Mouse (Mus musculus) adrenal gland, adult 2 months (tissue): Measurements from ENCODE around the gene Wfdc10. TPM values are rescaled to one million over a fixed set of nuclear protein-coding genes. Genes with fewer than 3 reads are reported as not detected.

Source experiments
- DNase-seq: peaks from one replicate; pipeline ENCODE4 v3.0.0; 2021
- long read RNA-seq: library from polyadenylated mRNA; stranded (forward); transcript quantifications from one replicate; pipeline ENCODE4 v2.0.0, GENCODE M21; 2021
- polyA plus RNA-seq: library from polyadenylated mRNA; depleted of rRNA; stranded (reverse); fragments of >200 nt; gene quantifications from 2 replicates; pipeline ENCODE4 v1.2.3, GENCODE M21; 2012; rRNA removed
- total RNA-seq, 2 experiments: library from RNA; stranded (reverse); gene quantifications; 2 replicates each; pipeline ENCODE4 v1.2.3; 2021

Gene Wfdc10
- total RNA-seq = not detected
- not detected in 2 replicates for polyA plus RNA-seq
- long read RNA-seq = 0 reads

DNA sequence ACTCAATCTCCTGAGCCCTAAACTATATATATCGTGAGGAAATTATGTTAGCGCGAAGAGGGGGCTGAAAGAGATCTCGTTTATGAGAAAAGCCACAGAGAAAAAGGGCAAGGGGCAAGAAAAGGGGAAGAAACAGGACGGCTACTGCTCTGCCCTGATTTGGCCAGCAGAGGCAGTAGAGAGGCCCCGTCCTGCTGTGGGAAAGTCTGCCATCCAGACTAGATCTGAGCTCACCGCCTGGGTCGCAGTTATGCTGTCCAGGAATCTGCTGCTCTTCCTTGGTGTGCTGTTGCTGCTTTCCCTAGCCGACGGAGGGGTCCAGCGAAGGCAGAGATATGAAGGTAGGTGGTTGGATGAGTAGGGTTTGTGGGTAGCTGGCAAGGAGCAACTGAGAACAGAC lies at the start of gene Wfdc10:
Wfdc10 (plus strand) TSS at position 189 of the 400 bp plus-strand sequence.
- peak; percentile 38 for DNase-seq

DNA sequence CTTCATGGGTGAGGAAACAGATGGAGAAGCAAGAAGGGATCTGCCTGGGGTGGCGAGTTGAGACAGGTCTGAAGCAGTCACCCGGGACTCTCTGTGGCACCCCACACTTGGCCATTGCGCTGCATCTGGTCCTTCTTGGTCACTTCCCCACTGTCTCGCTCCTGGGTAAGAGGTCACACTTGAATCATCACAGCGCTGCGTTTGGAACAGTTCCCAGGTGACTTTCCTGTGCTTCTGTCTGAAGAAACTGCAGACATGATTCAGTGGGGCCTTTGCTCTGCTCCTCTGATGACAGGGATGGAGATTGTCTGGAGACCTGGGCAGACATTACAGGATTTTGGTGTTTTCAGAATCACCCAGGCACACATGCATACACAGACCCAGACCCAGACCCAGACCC lies 47.1 kb upstream of the Wfdc10 start:
- peak; percentile 68 for DNase-seq

DNA sequence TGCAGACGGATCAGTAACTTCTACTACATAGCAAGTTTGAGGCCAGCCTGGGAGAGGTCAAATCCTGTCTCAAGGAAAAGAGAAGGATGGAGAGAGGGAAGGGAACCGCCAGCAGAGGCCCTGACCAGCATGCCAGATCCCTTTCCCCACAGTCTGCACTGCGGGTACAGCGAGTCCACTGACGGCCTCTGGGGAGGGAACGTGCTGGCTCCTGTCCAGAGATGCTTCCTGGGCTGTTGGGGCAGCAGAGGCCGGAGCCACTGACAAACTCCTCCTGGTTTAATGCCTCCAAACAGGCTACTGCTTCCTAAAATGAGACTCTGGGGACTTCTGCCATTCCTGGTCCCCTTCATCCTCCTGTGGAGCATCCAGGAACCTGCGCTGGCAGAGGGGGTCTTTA lies 42.4 kb upstream of the Wfdc10 start, which contains the start of the genes Wfdc6b and Wfdc8:
Wfdc6b (plus strand) TSS at position 52 of the 400 bp plus-strand sequence.
Wfdc8 (minus strand) TSS at position 156 of the 400 bp plus-strand sequence.
- DNase-seq = peak; percentile 38

DNA sequence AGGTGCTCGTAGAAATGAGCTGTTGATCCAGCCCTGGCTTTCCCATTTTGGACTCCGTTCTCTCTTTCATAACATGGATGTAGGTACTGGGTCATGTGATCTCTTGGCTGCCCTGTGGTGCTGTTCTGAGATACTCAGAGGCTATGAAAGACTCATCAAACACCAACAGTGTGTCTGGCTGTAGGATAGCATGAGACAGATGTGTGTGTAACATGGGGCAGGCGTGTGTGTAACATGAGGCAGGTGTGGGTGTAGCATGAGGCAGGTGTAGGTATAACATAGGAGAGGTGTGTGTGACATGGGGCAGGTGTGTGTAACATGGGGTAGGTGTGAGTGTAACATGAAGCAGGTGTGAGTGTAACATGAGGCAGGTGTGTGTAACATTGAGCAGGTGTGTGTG lies 40.5 kb upstream of the Wfdc10 start:
- DNase-seq = no peak

DNA sequence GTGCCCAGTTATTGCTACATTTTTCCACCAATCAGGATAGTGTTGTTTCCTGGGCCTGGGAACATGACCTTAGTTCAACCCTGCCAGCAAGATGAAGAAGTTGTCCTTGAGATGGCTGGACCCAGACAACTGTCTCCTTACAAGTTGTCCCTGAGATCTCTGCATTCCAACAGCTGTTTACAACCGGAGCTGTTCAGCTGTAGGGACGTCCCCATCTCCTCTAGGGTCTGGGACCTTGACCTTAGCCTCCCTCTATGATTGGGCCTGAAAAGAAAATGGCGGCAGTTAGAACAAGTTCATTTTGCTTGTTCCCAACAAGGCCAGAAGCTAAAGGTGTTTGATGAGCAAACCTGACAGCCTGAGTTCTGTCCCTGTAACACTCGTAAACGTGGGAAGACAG lies 36.8 kb upstream of the Wfdc10 start:
- no peak for DNase-seq

DNA sequence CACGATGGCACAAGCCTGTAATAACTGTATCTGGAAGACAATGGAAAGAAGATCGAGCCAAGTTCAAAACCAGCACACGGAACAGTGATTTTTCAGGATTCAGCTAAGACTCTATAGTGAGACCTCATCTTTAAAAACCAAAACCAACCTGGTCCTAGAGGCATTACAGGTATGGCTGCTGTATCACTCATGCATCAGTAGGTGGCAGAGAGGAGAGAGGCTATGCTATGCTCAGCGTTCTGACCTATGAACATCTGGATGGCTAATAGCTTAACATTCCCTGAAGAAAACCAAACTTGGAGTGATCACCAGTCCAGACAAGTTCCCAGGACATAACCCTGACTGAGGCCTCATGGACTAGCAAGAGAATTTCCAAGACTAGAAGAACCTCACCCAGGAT lies 34.1 kb upstream of the Wfdc10 start:
- no peak for DNase-seq

DNA sequence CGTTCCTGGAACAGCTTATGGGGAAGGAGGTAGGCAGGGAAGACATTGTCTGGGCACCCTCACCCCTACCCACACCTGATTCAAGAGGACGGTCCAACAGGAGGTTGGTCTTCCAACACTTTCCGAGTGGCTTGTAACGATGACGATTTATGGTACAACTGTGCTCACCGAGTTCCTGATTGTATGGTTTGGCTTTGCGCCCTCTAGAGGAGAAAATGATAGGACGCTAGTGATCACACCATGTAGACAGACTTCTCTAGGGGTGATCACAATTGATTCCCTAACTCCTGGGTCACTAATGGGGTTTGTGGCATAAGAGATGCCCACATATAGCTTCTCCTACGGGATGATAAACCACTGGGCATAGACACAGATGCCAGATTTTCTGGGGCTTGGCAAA lies 20.6 kb upstream of the Wfdc10 start:
- DNase-seq = no peak

DNA sequence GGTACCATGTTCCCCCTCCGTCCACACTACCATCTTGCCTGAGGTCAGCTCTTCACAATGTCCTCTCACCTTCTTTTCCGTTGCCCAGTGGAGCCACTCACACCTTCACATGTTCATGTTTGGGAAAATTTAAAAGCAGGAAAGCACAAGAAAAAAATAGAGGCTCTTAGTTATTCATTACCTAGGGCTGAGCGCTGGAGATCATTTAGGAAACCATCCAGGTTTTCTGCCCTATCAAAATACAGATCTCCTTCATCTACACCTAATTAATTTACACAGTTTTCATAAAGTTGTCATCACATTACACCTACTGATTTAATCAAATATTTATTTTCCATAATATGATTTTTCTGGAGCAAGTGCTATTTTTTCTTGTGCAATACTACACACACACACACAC lies 17.1 kb upstream of the Wfdc10 start, which contains the start of gene Wfdc16:
Wfdc16 (minus strand) TSS at position 101 of the 400 bp plus-strand sequence.
- DNase-seq = no peak

DNA sequence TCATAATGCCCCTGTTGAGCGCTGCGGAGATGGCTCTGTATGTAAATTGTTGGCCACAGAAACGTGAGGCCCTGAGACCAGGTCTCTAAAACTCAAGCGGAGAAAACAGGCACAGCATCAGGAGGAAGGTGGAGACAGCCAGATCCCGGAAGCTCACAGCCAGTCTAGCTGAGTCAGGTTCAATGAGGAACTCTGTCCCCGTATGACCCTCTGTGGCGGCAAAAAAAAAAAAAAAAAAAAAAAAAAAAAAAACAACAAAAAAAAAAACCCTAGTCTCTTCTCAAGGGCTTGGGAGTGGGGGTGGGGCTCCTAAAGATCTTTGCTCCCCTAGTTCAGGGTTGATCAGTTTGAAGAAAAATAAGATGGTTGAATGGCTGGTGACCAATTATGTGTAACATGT lies 14.7 kb upstream of the Wfdc10 start:
- no peak for DNase-seq

DNA sequence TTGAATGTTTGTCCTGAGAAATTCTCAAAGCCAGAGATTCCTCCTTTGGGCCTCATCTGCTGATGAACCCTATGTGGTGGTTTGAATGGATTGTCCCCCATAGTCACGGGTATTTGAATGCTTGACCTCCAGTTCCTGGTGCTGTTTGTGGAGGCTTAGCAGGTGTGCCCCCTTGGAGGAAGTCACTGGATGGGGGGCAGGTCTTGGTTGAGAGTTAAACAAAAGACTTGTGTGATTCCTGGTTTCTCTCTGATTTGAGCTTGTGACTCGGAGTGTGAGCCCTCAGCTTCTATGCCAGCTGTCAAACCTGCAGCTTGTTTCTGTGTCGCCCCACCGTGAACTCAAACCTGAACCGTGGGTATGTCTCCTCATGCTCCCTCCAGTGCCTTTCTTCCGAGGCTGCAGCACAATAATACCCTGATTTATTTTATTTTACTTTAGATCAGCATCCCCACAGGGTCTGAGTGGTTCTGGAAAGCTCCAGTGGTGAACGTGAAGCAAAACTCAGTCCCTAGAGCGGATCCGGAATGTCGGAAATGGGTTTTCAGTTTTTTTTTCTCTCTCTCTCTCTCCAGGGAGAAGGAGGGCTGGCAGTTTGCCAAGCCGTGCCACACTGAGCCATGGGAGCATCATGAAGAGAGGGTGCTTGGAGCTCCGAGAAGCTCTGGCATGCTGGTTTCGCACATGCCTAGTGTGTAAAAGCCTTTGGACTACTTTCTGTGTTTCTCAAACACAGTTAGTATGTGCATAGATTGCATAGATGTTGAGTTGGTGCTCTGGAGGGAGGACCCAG lies 13.8 kb upstream of the Wfdc10 start:
- DNase-seq = no peak

DNA sequence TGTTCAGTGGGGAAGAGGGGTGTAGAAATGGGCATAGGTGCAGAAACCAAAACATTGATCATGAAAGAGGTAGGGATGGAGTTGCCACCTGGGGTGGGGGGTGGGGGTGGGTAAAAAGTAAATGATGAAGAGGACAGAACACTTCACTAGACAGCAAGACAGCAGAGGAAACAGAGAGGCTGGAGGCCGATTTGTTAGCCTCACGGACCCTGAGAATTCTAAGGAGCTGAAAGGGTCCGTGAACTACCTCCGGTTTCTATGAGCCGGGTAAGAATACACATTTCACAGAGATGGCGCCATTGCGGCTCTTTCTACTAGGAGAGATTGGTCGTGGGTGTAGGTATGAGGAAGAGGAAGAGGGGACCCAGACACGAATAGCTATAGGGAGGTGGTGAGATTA lies 637 bp downstream of the Wfdc10 start, which contains the start of gene Wfdc9:
Wfdc9 (minus strand) TSS at position 101 of the 400 bp plus-strand sequence.
- no peak for DNase-seq

DNA sequence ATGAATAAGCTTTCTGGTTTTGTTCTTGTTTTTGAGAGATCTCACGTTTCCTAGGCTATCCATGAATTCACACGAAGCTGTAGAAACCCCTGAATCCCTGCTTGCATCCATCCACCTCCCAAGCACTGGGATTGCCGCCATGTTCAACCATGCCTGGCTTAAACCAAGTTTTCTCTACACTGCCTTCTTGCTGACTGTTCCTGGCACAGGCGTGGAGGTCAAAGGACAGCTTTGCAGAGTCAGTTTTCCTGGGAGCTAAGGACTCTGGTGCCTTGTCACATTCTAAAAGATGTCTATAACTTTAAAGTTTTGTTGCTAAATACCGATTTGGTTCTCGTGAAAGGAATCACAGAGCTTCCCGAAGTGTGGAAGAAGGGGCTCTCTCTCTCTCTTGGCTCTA lies 9.0 kb downstream of the Wfdc10 start:
- no peak for DNase-seq

DNA sequence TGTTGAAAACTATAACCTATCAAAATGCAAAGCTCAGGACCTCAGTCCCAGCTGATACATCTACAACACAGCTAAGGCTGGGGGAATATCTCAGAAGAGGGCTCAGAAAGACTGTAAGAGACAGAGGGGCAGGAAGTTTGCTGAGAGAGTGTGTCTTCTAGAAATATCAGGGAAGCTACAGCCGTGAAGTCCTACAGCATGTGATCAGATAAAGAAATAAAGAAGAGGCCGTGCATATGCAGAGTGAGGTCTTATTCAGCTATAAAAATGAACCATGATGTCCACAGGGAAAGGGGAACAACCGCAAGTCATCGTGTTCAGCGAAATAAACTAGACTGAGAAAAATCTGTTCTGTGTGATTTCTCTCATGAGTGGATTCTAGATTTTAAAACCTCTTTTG lies 14.4 kb downstream of the Wfdc10 start:
- no peak for DNase-seq

DNA sequence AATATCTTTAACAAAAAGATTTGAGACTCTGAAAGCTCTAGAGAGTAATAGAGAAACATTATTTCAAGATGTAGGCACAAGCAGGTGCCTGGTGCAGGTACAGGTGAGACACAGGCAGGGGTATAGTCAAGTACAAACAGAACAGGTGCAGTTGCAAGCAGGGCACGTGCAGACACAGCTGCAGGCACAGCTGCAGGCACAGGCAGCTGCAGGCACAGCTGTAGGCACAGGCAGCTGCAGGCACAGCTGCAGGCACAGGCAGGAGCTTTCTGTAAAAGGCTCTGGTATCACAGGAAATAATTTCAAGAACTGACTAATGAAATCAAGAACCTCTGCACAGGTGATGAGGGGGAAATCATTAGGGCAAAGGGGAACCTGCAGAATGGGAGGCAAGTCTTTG lies 15.1 kb downstream of the Wfdc10 start:
- no peak for DNase-seq

DNA sequence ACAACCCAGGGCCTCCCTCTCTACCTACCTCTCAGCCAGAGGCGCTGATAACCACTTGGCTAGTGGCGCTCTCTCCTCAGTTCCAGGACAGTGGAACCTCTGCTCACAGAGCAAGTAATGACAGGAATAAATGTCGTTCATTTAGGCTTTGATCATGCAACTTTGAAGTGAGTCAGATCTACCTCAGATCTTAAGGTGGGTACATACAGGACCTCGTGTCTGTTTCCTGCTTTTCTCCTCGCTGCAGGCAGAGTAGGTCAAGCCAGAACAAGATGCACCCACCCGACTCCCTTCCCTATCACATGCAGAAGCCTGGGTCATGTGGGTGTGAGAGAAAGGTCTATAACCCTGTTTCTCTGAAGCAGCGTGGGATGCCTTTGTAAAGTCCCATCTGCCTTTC lies 18.1 kb downstream of the Wfdc10 start, which contains the start of gene Wfdc11:
Wfdc11 (minus strand) TSS at position 101 of the 400 bp plus-strand sequence.
- DNase-seq = no peak

DNA sequence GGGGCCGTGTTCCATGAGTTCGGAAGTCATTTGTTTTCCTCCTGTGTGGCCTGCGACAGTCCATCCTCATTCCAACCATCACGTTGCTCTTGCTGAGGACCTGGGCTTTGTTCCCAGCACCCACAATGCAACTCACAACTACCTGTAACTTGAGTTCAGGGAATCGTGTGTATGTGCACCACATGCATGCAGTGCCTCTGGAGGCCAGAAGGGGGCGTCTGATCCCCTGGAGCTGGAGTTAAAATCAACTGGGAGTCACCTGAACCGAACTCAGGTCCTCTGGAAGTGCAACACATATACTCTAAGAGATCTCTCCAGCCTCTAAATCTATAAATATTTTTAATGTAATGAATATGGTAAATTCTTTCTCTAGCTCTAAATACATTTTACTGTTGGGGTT lies 20.3 kb downstream of the Wfdc10 start:
- no peak for DNase-seq

DNA sequence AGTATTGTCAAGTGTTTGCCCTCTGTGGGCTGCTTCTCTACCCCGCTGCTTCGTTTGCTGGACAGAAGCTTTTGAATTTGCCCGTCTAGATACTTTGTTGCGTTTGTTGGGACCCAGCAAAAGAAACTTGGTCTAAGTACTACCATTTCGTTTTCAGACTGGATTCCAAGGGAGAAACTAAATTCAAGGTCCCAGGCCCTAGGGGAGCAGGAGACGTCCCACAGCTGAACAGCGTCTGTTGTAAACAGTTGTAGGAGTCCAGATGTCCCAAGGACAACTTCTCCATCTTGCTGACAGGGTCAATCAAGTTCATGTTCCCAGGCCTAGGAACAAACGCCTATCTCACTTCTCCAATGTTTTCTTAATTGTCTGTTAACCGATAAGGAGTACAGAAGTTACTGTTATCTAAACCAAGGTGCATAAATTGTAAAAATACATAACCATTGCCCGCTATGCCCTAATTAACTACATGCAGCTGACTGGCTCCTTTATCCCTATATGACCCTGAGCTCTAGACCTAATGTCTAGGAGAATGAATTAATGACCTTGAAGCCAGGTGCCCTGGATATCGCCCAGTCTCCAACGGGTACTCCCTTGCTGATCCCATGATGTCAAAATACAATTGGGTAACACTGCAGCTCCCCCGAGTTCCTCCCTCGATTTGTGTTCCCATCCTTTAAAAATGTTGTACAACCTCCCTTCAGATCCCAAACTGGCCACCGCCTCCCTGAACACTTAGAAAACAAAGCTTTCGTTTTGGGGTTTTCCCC lies 21.3 kb downstream of the Wfdc10 start:
- DNase-seq = no peak

DNA sequence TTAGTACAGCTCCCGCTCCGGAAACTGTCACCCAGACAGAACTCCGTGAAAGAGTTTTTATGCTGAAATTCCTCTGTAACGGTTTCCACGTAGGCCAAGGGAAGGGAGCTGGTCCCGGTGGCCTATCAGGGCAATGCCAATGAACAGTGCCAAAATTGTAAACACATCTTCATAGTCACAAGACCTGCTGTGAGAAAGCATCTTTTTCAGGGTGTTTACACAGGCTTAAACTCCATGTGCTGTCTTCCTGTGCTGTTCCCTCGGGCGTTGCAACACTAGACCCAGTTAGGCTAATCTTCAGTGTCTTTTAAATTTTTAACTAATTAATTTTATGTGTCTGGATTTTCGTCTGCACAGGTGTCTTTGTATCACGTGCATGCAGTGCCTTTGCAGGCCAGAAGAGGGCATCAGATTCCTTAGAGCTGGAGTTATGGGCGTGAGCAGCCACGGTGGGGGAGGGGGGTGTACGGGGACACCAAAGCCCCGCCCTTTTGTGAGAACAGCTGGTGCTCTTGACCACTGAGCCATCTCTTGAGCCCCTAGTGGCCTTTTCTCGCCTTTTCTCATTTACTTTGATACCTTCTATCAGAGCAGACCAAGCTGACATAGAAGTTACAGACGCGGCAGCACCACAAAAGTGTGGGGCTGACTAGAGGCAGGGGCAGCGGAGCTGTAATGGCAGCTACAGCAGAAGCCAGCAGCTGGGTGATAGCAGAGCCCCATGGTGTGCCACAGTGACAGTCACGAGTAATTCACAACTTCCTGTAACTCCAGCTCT lies 23.2 kb downstream of the Wfdc10 start:
- DNase-seq = peak; percentile 63

DNA sequence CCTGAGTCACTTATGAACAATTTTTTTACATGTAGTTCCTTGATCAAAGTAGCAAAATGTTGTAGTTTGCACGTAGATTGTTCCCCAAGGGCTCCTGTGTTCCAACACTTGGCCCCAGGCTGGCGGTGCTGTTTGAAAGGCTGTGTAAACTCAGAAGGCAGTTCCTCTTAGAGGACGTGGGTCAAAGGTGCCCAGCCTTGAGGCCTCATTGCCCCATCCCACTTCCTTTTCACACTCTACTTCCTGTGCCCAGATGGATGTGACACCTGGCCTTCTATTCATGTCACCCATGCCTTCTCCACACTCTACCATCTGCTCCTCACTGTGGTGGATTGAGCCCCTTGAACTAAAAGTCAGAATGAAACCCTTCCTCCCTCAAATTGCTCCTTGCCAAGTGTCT lies 24.1 kb downstream of the Wfdc10 start:
- DNase-seq = no peak

DNA sequence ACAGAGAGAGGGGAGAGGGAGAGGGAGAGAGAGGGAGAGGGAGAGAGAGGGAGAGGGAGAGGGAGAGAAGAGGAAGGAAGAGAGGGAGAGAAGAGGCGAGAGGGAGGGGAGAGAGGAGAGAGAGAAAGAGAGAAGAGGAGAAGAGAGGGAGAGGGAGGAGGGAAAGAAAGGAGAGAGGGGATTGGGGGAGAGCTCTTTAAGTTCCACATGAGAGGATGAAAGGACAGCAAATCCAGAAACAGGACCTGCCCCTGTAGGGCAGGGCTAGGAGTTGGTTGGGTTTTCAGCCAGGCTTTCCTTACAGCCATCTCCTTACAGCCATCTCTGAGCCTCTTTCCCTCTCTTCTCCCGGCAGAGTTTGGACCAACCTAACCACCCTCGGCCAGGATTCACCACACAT lies 29.0 kb downstream of the Wfdc10 start, which contains the start of gene Wfdc13:
Wfdc13 (plus strand) TSS at position 301 of the 400 bp plus-strand sequence.
- no peak for DNase-seq

DNA sequence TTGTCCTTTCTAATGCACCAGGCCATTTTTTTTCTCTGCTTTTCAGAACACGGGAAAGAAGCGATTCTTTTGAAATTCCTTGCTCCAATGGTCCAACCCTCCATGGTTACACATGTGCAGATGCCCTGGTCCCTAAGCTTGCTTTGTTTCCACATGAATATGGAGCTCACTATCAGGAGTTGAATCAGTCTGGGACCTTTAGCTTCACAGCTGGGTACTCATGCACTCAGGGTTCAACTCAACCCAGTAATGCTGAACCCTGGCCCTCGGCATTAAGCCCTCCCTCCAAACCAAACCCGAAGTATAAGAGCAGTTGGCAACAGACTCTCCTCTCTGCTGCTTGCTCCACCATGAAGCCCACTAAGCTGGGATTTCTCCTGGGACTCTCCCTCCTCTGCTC lies 42.4 kb downstream of the Wfdc10 start, which contains the start of gene Spint4:
Spint4 (plus strand) TSS at position 301 of the 400 bp plus-strand sequence.
- no peak for DNase-seq

DNA sequence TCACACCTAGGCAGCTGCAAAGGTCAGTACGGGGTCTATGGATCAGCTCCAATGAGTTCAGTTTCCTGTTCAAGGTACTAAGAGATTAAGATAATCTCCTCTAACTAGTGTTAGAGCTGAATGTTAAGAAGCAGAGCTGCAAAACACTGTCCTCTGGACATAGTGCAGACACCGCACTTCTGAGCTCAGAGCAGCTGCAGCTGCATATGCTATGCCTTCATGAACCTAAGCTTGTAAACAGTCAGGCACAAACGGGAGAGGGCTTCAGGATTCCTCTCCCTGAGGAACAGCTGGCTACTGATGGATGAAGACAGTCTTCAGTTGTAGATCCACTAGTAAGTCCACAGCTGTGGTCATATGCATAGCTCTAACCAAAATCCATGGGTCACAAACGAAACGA lies 45.1 kb downstream of the Wfdc10 start:
- no peak for DNase-seq
